Mouse (Mus musculus): ENCODE results near the gene Mybbp1a.

GRCm38 (mm10) chr11:72469217-72469616 is 28.1 kb downstream of the Mybbp1a start:
- TF ChIP-seq POLR2A (IDR thresholded peaks at IDR 0.05; ENCODE audit: borderline replicate concordance, insufficient read depth, low read length) (no peak), CTCF (IDR thresholded peaks at IDR 0.05; ENCODE audit: borderline replicate concordance, insufficient read depth, low read depth, low read length) (no peak)
